Mouse (Mus musculus): ENCODE data around the gene Olfr829.
"Not testable (repeated sequence)": the region's sequence is repeated elsewhere in the genome, so short reads cannot be mapped to it uniquely, and the experiment has no call there.

Gene Olfr829

GRCm38 (mm10) chr9:18854633-18855032 lies at the start of gene Olfr829:
TSS of gene Olfr829 (plus strand) at chr9:18854933.
- DNase-seq: no peak

GRCm38 (mm10) chr9:18819426-18819825 lies 35.3 kb upstream of the Olfr829 start, which contains the start of gene Olfr828:
TSS of gene Olfr828 (minus strand) at chr9:18819526.
- DNase-seq: no peak

GRCm38 (mm10) chr9:18874393-18874792 lies 19.7 kb downstream of the Olfr829 start, which contains the start of gene Olfr830:
TSS of gene Olfr830 (plus strand) at chr9:18874693.
- DNase-seq: no peak

- not testable (repeated sequence) for DNase-seq
Measured at GRCm38 (mm10) chr9:18907699-18908098, 53.0 kb downstream of the Olfr829 start.

Measured in kidney, adult 8-10 months (tissue).